Mouse (Mus musculus) spleen, adult 2 months (tissue): Measurements from ENCODE around the gene Luc7l3.

Source experiments
- CTCF ChIP-seq: fragments of 200-500 bp; IDR thresholded peaks from 2 replicates; pipeline ENCODE4 v1.5.1; 2011; ENCODE audit warnings: mild to moderate bottlenecking, inconsistent platforms; ENCODE audit not compliant: insufficient read depth, insufficient read length, insufficient replicate concordance; ENCODE audit errors: extremely low read depth
- POLR2A ChIP-seq: fragments of 200-500 bp; IDR thresholded peaks from 2 replicates; pipeline ENCODE4 v1.6.1; 2011; ENCODE audit warnings: low read depth, low read length, inconsistent platforms

- TF ChIP-seq CTCF: no peak
- TF ChIP-seq POLR2A: no peak
These were observed 5.2 kb upstream of the Luc7l3 start for GRCm38 (mm10) chr11:94326961-94327411.
